Mouse (Mus musculus) lung, embryonic 14.5 days (tissue): Measurements from ENCODE around the gene Slc24a5. TPM values are rescaled to one million over a fixed set of nuclear protein-coding genes. Genes with fewer than 3 reads are reported as not detected.
A peak's percentile ranks its signal among the peaks of the same experiment; 100 is the strongest.

ENCODE experiments used
- ATAC-seq: fragments of 200-750 bp; cut with Nextera tagmentation; 2 replicates; pipeline ENCODE4 v1.8.0; 2017; ENCODE audit warnings: mild to moderate bottlenecking, moderate TSS enrichment, moderate library complexity; ENCODE audit not compliant: insufficient read depth
- DNase-seq: peaks from one replicate; pipeline ENCODE4 v3.0.0-alpha.2; 2015
- H3K27ac ChIP-seq: fragments of 300-500 bp; sonication (generic); 2 replicates; pipeline ENCODE4 v1.5.1; 2014; ENCODE audit warnings: low read depth, mild to moderate bottlenecking, moderate library complexity
- H3K27me3 ChIP-seq: fragments of 300-500 bp; sonication (generic); 2 replicates; pipeline ENCODE4 v1.6.1; 2014; ENCODE audit warnings: low read length, control low read depth; ENCODE audit not compliant: insufficient read depth
- H3K36me3 ChIP-seq: fragments of 300-500 bp; sonication (generic); 2 replicates; pipeline ENCODE4 v1.6.1; 2014; ENCODE audit warnings: control low read depth; ENCODE audit not compliant: insufficient read depth
- H3K4me1 ChIP-seq: fragments of 300-500 bp; sonication (generic); 2 replicates; pipeline ENCODE4 v1.6.1; 2014; ENCODE audit warnings: antibody characterized with exemption, control low read depth; ENCODE audit not compliant: insufficient read depth
- H3K4me2 ChIP-seq: fragments of 300-500 bp; sonication (generic); 2 replicates; pipeline ENCODE4 v1.6.1; 2014; ENCODE audit warnings: mild to moderate bottlenecking
- H3K4me3 ChIP-seq: fragments of 300-500 bp; sonication (generic); 2 replicates; pipeline ENCODE4 v1.5.1; 2014; ENCODE audit warnings: low read depth, low read length
- H3K9ac ChIP-seq: fragments of 300-500 bp; sonication (generic); 2 replicates; pipeline ENCODE4 v1.6.1; 2014
- H3K9me3 ChIP-seq: fragments of 300-500 bp; sonication (generic); 2 replicates; pipeline ENCODE4 v1.6.1; 2016; ENCODE audit warnings: low read depth, low read length, control low read depth
- CTCF ChIP-seq: IDR thresholded peaks from 2 replicates; pipeline ENCODE4 v1.5.1; 2016; ENCODE audit warnings: antibody characterized with exemption, low read depth
- WGBS: fragments of 180-500 bp; shearing (Covaris S2); extraction: QIAGEN DNeasy Blood & Tissue Kit; methylation state at CpG from one replicate; pipeline ENCODE4 v1.1.7; 2014; 5-methylcytosine and 5-hydroxymethylcytosine counted together
- polyA plus RNA-seq: library from polyadenylated mRNA; unstranded; fragments of >200 nt; fragmentation: Nextera tagmentation; extraction: Ambion mirVana; gene quantifications from 2 replicates; pipeline ENCODE4 v1.2.1, GENCODE M21; 2014

Slc24a5 gene
- polyA plus RNA-seq, 1 experiment from 2014 or later = 5.0 TPM

DNA sequence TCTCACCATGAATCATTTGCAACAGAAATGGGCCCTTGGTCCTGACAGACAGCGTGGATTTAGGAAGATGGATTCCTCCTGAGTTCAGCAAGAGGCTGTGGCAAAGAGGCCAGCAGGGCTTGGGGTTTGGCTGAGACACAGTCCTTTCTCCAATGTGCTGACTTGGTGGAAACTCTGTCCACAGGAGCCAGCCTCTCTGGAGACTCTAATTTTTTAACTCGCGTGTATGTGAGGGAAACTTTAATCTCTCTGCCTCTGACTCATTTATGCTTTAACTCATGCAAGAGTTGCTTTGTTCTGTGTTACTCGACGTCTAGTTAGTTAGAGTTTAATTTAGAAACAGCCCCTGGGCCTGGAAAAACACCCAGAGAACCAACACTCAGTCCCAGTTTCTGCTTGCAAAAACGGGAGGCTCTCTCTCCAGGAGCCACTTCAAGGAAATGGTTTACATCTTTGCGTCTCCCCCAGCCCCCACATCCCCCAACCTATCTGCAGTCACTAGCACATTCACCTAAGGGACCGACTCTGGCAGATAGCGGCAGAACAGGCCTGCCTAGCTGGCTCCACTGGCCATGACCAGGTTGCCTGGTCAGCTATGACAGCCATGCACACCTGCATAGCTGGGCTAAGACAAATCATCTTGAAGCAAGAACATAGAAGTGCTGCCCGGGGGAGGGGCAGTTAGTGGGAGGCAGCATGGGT, 34.7 kb upstream of the Slc24a5 start:
- WGBS = 43% methylated on average over 10 of the region's 10 CpGs
- Histone ChIP-seq H3K27ac (no peak overlapping the region), H3K9ac (no peak overlapping the region), H3K9me3 (no peaks in the 10 kb centered on the region), H3K4me2 (no peak overlapping the region), H3K4me3 (no peak overlapping the region), H3K27me3 (no peaks in the 10 kb centered on the region), H3K36me3 (no peaks in the 10 kb centered on the region), H3K4me1 (no peaks in the 10 kb centered on the region)
- TF ChIP-seq CTCF = no peak
- DNase-seq = peak; percentile 45
- peak; percentile 60; the same call in 1 of the 2 replicates for ATAC-seq

DNA sequence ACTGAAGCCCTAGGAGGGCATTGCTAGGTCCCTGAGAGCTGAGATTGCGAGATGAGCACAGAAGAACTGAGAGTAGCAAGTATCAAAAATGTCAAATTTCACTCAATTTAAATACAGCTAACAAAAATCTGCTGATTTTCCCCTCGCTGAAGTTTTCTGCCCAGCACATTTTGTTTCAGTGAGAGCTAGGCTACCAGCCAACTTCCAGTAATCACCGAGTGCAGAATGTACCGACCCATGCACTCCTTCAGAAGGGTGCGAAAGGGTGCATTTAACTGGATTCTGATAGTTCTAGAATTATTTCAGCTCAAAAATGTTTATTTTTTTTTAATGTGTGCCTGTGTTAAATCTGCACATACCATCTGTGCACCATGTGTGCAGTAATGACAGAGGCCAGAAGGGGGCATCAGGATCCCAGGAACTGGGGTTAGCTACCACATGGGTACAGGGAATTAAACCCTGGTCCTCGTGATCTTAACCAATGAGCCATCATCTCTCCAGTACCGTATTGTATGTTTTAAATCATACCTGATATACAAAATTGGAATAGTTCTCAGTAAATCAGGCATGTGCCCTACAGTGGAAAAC, 12.5 kb upstream of the Slc24a5 start:
- peak; percentile 48 for TF ChIP-seq CTCF
- Histone ChIP-seq H3K9me3 (no peaks in the 10 kb centered on the region), H3K4me3 (no peak overlapping the region), H3K27ac (no peak overlapping the region), H3K9ac (no peak overlapping the region), H3K4me1 (no peaks in the 10 kb centered on the region), H3K27me3 (no peaks in the 10 kb centered on the region), H3K4me2 (no peak overlapping the region), H3K36me3 (no peaks in the 10 kb centered on the region)
- ATAC-seq (no peak), DNase-seq (peak; percentile 21)
- 65% methylated on average over 7 of the region's 7 CpGs for WGBS

GRCm38 (mm10) chr2:125057250-125057815, 10.6 kb upstream of the Slc24a5 start:
- H3K27ac ChIP-seq = no peak overlapping the region
- ATAC-seq (no peak), DNase-seq (peak; percentile 32)
- no peak overlapping the region for H3K4me2 ChIP-seq
- TF ChIP-seq CTCF = peak; percentile 47
- H3K9ac ChIP-seq = no peak overlapping the region
- H3K9me3 ChIP-seq = no peaks in the 10 kb centered on the region
- H3K36me3 ChIP-seq = no peaks in the 10 kb centered on the region
- no peak overlapping the region for H3K4me3 ChIP-seq
- 28% methylated on average over 7 of the region's 7 CpGs for WGBS
- H3K27me3 ChIP-seq = no peaks in the 10 kb centered on the region
- H3K4me1 ChIP-seq = no peaks in the 10 kb centered on the region

GRCm38 (mm10) chr2:125061451-125061850, 6.5 kb upstream of the Slc24a5 start:
- WGBS = 86% methylated on average over 7 of the region's 7 CpGs
- no peak for DNase-seq
- no peak overlapping the region for H3K27ac ChIP-seq
- H3K36me3 ChIP-seq = no peaks in the 10 kb centered on the region
- no peaks in the 10 kb centered on the region for H3K9me3 ChIP-seq
- no peak overlapping the region for H3K9ac ChIP-seq
- no peak for TF ChIP-seq CTCF
- ATAC-seq = no peak
- H3K4me1 ChIP-seq = no peaks in the 10 kb centered on the region
- H3K4me3 ChIP-seq = no peak overlapping the region
- no peak overlapping the region for H3K4me2 ChIP-seq
- H3K27me3 ChIP-seq = no peaks in the 10 kb centered on the region

GRCm38 (mm10) chr2:125062944-125063343, 5.0 kb upstream of the Slc24a5 start:
- H3K36me3 ChIP-seq = no peaks in the 10 kb centered on the region
- 57% methylated on average over 4 of the region's 4 CpGs for WGBS
- H3K4me2 ChIP-seq = no peak overlapping the region
- H3K27me3 ChIP-seq = no peaks in the 10 kb centered on the region
- DNase-seq (no peak), ATAC-seq (no peak)
- no peaks in the 10 kb centered on the region for H3K4me1 ChIP-seq
- H3K9me3 ChIP-seq = no peaks in the 10 kb centered on the region
- H3K4me3 ChIP-seq = no peak overlapping the region
- TF ChIP-seq CTCF = no peak
- no peak overlapping the region for H3K27ac ChIP-seq
- H3K9ac ChIP-seq = no peak overlapping the region

DNA sequence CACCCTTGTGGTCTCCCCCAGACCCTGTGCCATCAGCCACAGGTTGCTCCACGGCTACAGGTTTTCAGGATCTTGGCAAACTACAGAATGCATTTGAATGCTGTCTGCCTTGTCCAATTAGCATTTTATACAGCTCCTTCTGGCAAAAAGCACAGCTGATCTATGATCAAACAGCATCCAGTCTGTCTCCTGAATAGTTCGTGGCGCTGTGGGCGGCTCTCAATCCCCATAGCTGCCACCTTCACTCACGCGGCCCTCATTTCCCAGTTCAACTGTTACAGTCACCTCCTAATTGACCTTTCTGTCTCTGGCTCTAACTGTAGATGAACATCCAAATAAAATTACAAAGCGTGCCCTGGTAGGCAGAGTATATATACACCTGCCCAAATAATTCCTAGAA, 551 bp upstream of the Slc24a5 start:
- Histone ChIP-seq H3K9ac (no peak overlapping the region), H3K4me1 (no peaks in the 10 kb centered on the region), H3K36me3 (no peaks in the 10 kb centered on the region), H3K27me3 (no peaks in the 10 kb centered on the region), H3K4me3 (no peak overlapping the region), H3K27ac (no peak overlapping the region), H3K9me3 (no peaks in the 10 kb centered on the region), H3K4me2 (no peak overlapping the region)
- DNase-seq = no peak
- no peak for TF ChIP-seq CTCF
- ATAC-seq = no peak
- 83% methylated on average over 7 of the region's 7 CpGs for WGBS

GRCm38 (mm10) chr2:125068696-125069095, 772 bp downstream of the Slc24a5 start:
- TF ChIP-seq CTCF = no peak
- no peaks in the 10 kb centered on the region for H3K36me3 ChIP-seq
- no peaks in the 10 kb centered on the region for H3K27me3 ChIP-seq
- H3K27ac ChIP-seq = no peak overlapping the region
- H3K9ac ChIP-seq = no peak overlapping the region
- H3K4me1 ChIP-seq = no peaks in the 10 kb centered on the region
- ATAC-seq (no peak), DNase-seq (no peak)
- H3K4me2 ChIP-seq = no peak overlapping the region
- no peaks in the 10 kb centered on the region for H3K9me3 ChIP-seq
- H3K4me3 ChIP-seq = no peak overlapping the region
- 88% methylated on average over 12 of the region's 12 CpGs for WGBS
